Mouse (Mus musculus) CH12.LX (cell line): ENCODE results near the gene Sry. TPM values are rescaled to one million over a fixed set of nuclear protein-coding genes. Genes with fewer than 3 reads are reported as not detected.

Experiments
- DNase-seq: peaks from one replicate; pipeline ENCODE4 v3.0.0-alpha.2; 2013; ENCODE audit errors: extremely low read depth
- H3K27ac ChIP-seq: 2 replicates; pipeline ENCODE4 v1.5.1; 2012; ENCODE audit warnings: low read depth, mild to moderate bottlenecking, control low read depth, moderate library complexity; ENCODE audit not compliant: insufficient read depth
- H3K27me3 ChIP-seq: replicated peaks from 2 replicates; pipeline ENCODE3; 2012; ENCODE audit warnings: inconsistent platforms
- H3K36me3 ChIP-seq, 2 experiments: replicated peaks in 1 of 2; 2 replicates each; pipeline versions ENCODE3 to v1.6.1; 2012; ENCODE audit warnings: inconsistent platforms in 1 of 2, low read length in 1 of 2, mild to moderate bottlenecking in 1 of 2, mixed read lengths in 1 of 2, moderate library complexity in 1 of 2; ENCODE audit not compliant: control insufficient read depth in 1 of 2, insufficient read depth in 1 of 2
- H3K4me1 ChIP-seq, 2 experiments: 2 replicates each; pipeline ENCODE4 v1.6.1; 2012; ENCODE audit warnings: inconsistent platforms in 1 of 2, moderate library complexity in 1 of 2; ENCODE audit not compliant: insufficient read depth in 2 of 2, control insufficient read depth in 1 of 2
- H3K4me2 ChIP-seq: 2 replicates; pipeline ENCODE4 v1.6.1; 2012; ENCODE audit warnings: low read depth, mild to moderate bottlenecking, control low read depth; ENCODE audit not compliant: poor library complexity, insufficient read depth, severe bottlenecking
- H3K4me3 ChIP-seq, 3 experiments: fragments of 150-350 bp in 1 of 3; sonication (generic) in 1 of 3; replicated peaks in 1 of 3; 2 replicates each; pipeline versions ENCODE3 to v1.5.1; 2011 to 2012; ENCODE audit warnings: low read depth in 2 of 3, low read length in 2 of 3, mild to moderate bottlenecking in 2 of 3, moderate library complexity in 2 of 3, control low read depth in 1 of 3, improper control_type of control experiment in 1 of 3, inconsistent platforms in 1 of 3, mixed read lengths in 1 of 3; ENCODE audit not compliant: poor library complexity in 1 of 3
- H3K79me2 ChIP-seq: replicated peaks from 2 replicates; pipeline ENCODE4 v1.6.1; 2012; ENCODE audit warnings: mild to moderate bottlenecking, moderate library complexity; ENCODE audit not compliant: control insufficient read depth, poor library complexity, insufficient read depth, severe bottlenecking; ENCODE audit errors: extremely low read depth
- H3K9ac ChIP-seq: 2 replicates; pipeline ENCODE4 v1.6.1; 2012; ENCODE audit warnings: low read depth, mild to moderate bottlenecking, control low read depth, moderate library complexity; ENCODE audit not compliant: insufficient read depth
- H3K9me3 ChIP-seq: replicated peaks from 2 replicates; pipeline ENCODE3; 2012; ENCODE audit warnings: low read length, inconsistent platforms, mixed read lengths
- CHD2 ChIP-seq: IDR thresholded peaks from 2 replicates; pipeline ENCODE4 v1.6.1; 2011; ENCODE audit warnings: low read length, improper control_type of control experiment
- ELF1 ChIP-seq: IDR thresholded peaks from 2 replicates; pipeline ENCODE4 v1.6.1; 2014; ENCODE audit warnings: low read depth, mild to moderate bottlenecking, inconsistent platforms, low read length, improper control_type of control experiment
- IRF4 ChIP-seq: IDR thresholded peaks from 2 replicates; pipeline ENCODE4 v1.6.1; 2014; ENCODE audit warnings: low read depth, mild to moderate bottlenecking, inconsistent platforms, low read length, improper control_type of control experiment
- MAX ChIP-seq: IDR thresholded peaks from 2 replicates; pipeline ENCODE4 v1.6.1; 2011; ENCODE audit warnings: low read length, improper control_type of control experiment
- PAX5 ChIP-seq: IDR thresholded peaks from 2 replicates; pipeline ENCODE4 v1.6.1; 2012; ENCODE audit warnings: low read length, inconsistent platforms, mixed read lengths
- RAD21 ChIP-seq: IDR thresholded peaks from 2 replicates; pipeline ENCODE4 v1.6.1; 2011; ENCODE audit warnings: low read depth, mild to moderate bottlenecking, low read length, improper control_type of control experiment, moderate library complexity
- SMC3 ChIP-seq: IDR thresholded peaks from 2 replicates; pipeline ENCODE4 v1.6.1; 2011; ENCODE audit warnings: low read depth, low read length, improper control_type of control experiment
- TCF12 ChIP-seq: IDR thresholded peaks from 2 replicates; pipeline ENCODE4 v1.6.1; 2014; ENCODE audit warnings: low read depth, mild to moderate bottlenecking, inconsistent platforms, low read length, improper control_type of control experiment
- USF1 ChIP-seq: IDR thresholded peaks from 2 replicates; pipeline ENCODE4 v1.6.1; 2014; ENCODE audit warnings: low read depth, mild to moderate bottlenecking, inconsistent platforms, low read length, improper control_type of control experiment
- dilution Hi-C: fragments of 300-500 bp; cut with MboI; formaldehyde crosslinking; loops from 2 replicates; pipeline ENCODE4 v1.14.3; 2020; ENCODE audit warnings: low sequenced_read_pairs; ENCODE audit not compliant: extremely low pct_unique_long_range_greater_than_20kb, extremely low pct_ligation_motif_present
- in situ Hi-C: fragments of 300-500 bp; cut with MboI; formaldehyde crosslinking; loops from 3 replicates; pipeline ENCODE4 v1.14.3; 2019; ENCODE audit warnings: low sequenced_read_pairs, low pct_ligation_motif_present, low pct_unique_long_range_greater_than_20kb, mixed read lengths
- polyA plus RNA-seq: library from polyadenylated mRNA; unstranded; fragments of >175 nt; gene quantifications from 2 replicates; pipeline ENCODE4 v1.2.1, GENCODE M21; 2012; ENCODE audit warnings: low read depth; ENCODE audit not compliant: insufficient read length
- total RNA-seq, 2 experiments: library from RNA; depleted of rRNA; stranded (reverse); fragments of 300-350 nt in 1 of 2; fragments of >200 nt in 1 of 2; gene quantifications; 2 replicates each; pipeline ENCODE4 v1.2.3; 2012 to 2014

Gene Sry
- total RNA-seq (2012; rRNA removed) (not detected in 2 replicates), total RNA-seq (2014; rRNA removed) (not detected in 2 replicates), polyA plus RNA-seq (not detected in 2 replicates)

GRCm38 (mm10) chrY:2663558-2663957 lies at the start of gene Sry:
TSS of gene Sry (minus strand) at chrY:2663658.
- in situ Hi-C loops = no loop called here
- Histone ChIP-seq H3K79me2 (no peaks in the 10 kb centered on the region), H3K27ac (no peak within 1 kb of the TSS), H3K27me3 (no peaks in the 10 kb centered on the region), H3K9me3 (no peaks in the 10 kb centered on the region), H3K9ac (no peak within 1 kb of the TSS), H3K4me1 (no peaks in the 10 kb centered on the region), H3K36me3 (no peaks in the 10 kb centered on the region), H3K4me2 (no peak within 1 kb of the TSS), H3K4me3 (no peak within 1 kb of the TSS)
- TF ChIP-seq RAD21 (no peak), PAX5 (no peak), IRF4 (no peak), USF1 (no peak), CHD2 (no peak), TCF12 (no peak), MAX (no peak), SMC3 (no peak), ELF1 (no peak)
- dilution Hi-C loops = no loop called here
- no peak for DNase-seq

Other genes starting within 250 kb of the Sry start
- gene H2al2c, start 64.6 kb downstream of the Sry start, total RNA-seq (2012; rRNA removed) = not detected in 2 replicates
- not detected in 2 replicates for gene H2al2c, start 64.6 kb downstream of the Sry start, total RNA-seq (2014; rRNA removed)
- not detected in 2 replicates for gene H2al2c, start 64.6 kb downstream of the Sry start, polyA plus RNA-seq
- gene H2al2b, start 57.0 kb upstream of the Sry start, total RNA-seq (2012; rRNA removed) = not detected in 2 replicates
- not detected in 2 replicates for gene H2al2b, start 57.0 kb upstream of the Sry start, total RNA-seq (2014; rRNA removed)
- not detected in 2 replicates for gene H2al2b, start 57.0 kb upstream of the Sry start, polyA plus RNA-seq
- not detected in 2 replicates for gene Gm4064, start 132.5 kb upstream of the Sry start, total RNA-seq (2012; rRNA removed)
- gene Gm4064, start 132.5 kb upstream of the Sry start, total RNA-seq (2014; rRNA removed) = not detected in 2 replicates
- not detected in 2 replicates for gene Gm4064, start 132.5 kb upstream of the Sry start, polyA plus RNA-seq
- gene Rbmy, start 167.0 kb upstream of the Sry start, total RNA-seq (2012; rRNA removed) = not detected in 2 replicates
- not detected in 2 replicates for gene Rbmy, start 167.0 kb upstream of the Sry start, total RNA-seq (2014; rRNA removed)
- not detected in 2 replicates for gene Rbmy, start 167.0 kb upstream of the Sry start, polyA plus RNA-seq
- not detected in 2 replicates for gene Gm10256, start 167.0 kb upstream of the Sry start, total RNA-seq (2012; rRNA removed)
- gene Gm10256, start 167.0 kb upstream of the Sry start, total RNA-seq (2014; rRNA removed) = not detected in 2 replicates
- gene Gm10256, start 167.0 kb upstream of the Sry start, polyA plus RNA-seq = not detected in 2 replicates
- not detected in 2 replicates for gene Gm10352, start 237.3 kb upstream of the Sry start, total RNA-seq (2012; rRNA removed)
- gene Gm10352, start 237.3 kb upstream of the Sry start, total RNA-seq (2014; rRNA removed) = not detected in 2 replicates
- gene Gm10352, start 237.3 kb upstream of the Sry start, polyA plus RNA-seq = not detected in 2 replicates